Comparison of ENCODE assay signal across 18 mouse cellular contexts in the genomic region with DNA sequence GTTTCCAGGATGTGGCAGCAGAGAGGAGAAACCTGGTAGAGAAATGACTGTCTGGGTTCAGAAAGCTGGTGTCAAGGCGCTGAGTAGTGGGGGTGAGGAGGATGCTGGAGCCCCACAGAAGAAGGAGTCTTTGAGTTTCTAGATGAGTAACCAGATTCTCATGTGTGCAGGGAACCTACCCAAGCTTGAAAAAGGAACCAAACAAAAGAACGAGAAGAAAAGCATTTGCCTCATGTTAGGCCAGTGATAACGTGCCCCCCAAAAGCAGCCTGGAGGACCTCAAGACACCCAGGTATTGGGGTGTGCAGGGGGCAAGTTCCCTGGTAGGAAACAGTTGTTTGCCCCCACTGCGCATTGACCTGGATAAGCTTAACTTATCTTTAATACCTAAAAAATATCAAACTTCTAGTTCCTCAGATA. TPM values are rescaled to one million over a fixed set of nuclear protein-coding genes. Genes with fewer than 3 reads are reported as not detected.
A peak's percentile ranks its signal among the peaks of the same experiment; 100 is the strongest.
DNase-seq lines count a peak whose midpoint lies in the region; ATAC-seq and TF ChIP-seq lines count a peak whose summit lies in the region.
"Had no signal": no experiment of that assay in that cellular context is flagged by ENCODE, and none has a peak within 500 bp of the region (broad histone marks: within the 10 kb centered on the region; RNA-seq: fewer than 3 reads in every experiment).

No protein-coding gene starts in this region.

- H3K9me3 ChIP-seq in forebrain, embryonic 11.5 days (ENCODE audit: control insufficient read depth, low read length): no peaks in the 10 kb centered on the region
- no peaks in the 10 kb centered on the region for H3K9me3 ChIP-seq in forebrain, postnatal 0 days (ENCODE audit: low read length)
- no peaks in the 10 kb centered on the region for H3K9me3 ChIP-seq in midbrain, embryonic 13.5 days
- H3K9me3 ChIP-seq in midbrain, embryonic 16.5 days (replicated peaks; ENCODE audit: control insufficient read depth, low read length, poor library complexity, severe bottlenecking): no peaks in the 10 kb centered on the region
- H3K9me3 ChIP-seq in CH12.LX (replicated peaks; ENCODE audit: low read length): no peaks in the 10 kb centered on the region
- H3K9me3 ChIP-seq: limb, embryonic 15.5 days; neural tube, embryonic 12.5 days had no signal

- H3K4me2 ChIP-seq in forebrain, embryonic 11.5 days (ENCODE audit: low read depth, low read length, severe bottlenecking): 0 out of 2 replicates have a peak overlapping the region, but pooled peaks have one; percentile 5
- no peak overlapping the region for H3K4me2 ChIP-seq in forebrain, postnatal 0 days (ENCODE audit: low read depth)
- no peak overlapping the region for H3K4me2 ChIP-seq in midbrain, embryonic 13.5 days (replicated peaks)
- no peak overlapping the region for H3K4me2 ChIP-seq in midbrain, embryonic 16.5 days (ENCODE audit: low read length)
- H3K4me2 ChIP-seq in CH12.LX (ENCODE audit: insufficient read depth, low read depth, poor library complexity, severe bottlenecking): 0 out of 2 replicates have a peak overlapping the region, but pooled peaks have one; percentile 50
- H3K4me2 ChIP-seq: limb, embryonic 15.5 days; neural tube, embryonic 12.5 days had no signal

- peaks cover 8% of the 10 kb centered on the region for H3K4me1 ChIP-seq in forebrain, embryonic 11.5 days (replicated peaks; ENCODE audit: control insufficient read depth, insufficient read depth, low read length)
- H3K4me1 ChIP-seq in forebrain, postnatal 0 days (ENCODE audit: insufficient read depth): no peaks in the 10 kb centered on the region
- H3K4me1 ChIP-seq in midbrain, embryonic 13.5 days (replicated peaks): peaks cover 17% of the 10 kb centered on the region
- H3K4me1 ChIP-seq in midbrain, embryonic 16.5 days (ENCODE audit: control insufficient read depth, insufficient read depth, low read length): peaks cover 6% of the 10 kb centered on the region; the same call in 1 of the 2 replicates
- peaks cover 18 to 57% of the 10 kb centered on the region in 2 experiments for H3K4me1 ChIP-seq in CH12.LX (ENCODE audit: control insufficient read depth in 1 of 2, insufficient read depth in 2 of 2)
- H3K4me1 ChIP-seq: limb, embryonic 15.5 days had no signal

- H3K36me3 ChIP-seq in forebrain, embryonic 11.5 days (ENCODE audit: control insufficient read depth, insufficient read depth, low read length): no peaks in the 10 kb centered on the region
- H3K36me3 ChIP-seq in forebrain, postnatal 0 days (ENCODE audit: insufficient read depth): no peaks in the 10 kb centered on the region
- H3K36me3 ChIP-seq in midbrain, embryonic 13.5 days: no peaks in the 10 kb centered on the region
- H3K36me3 ChIP-seq in midbrain, embryonic 16.5 days (ENCODE audit: control insufficient read depth, insufficient read depth, low read length): no peaks in the 10 kb centered on the region
- no peaks in the 10 kb centered on the region for H3K36me3 ChIP-seq in CH12.LX (replicated peaks in 1 of 2; ENCODE audit: control insufficient read depth in 1 of 2, insufficient read depth in 1 of 2, low read length in 1 of 2)
- H3K36me3 ChIP-seq: limb, embryonic 15.5 days; neural tube, embryonic 12.5 days had no signal

- in situ Hi-C loops in CH12.LX (cut with MboI; ENCODE audit: low pct_ligation_motif_present, low pct_unique_long_range_greater_than_20kb, low sequenced_read_pairs): no loop called here

- WGBS in forebrain, embryonic 11.5 days: 33% methylated on average over 4 of the region's 4 CpGs
- WGBS in forebrain, postnatal 0 days: 42% methylated on average over 4 of the region's 4 CpGs
- WGBS in midbrain, embryonic 13.5 days: 39% methylated on average over 4 of the region's 4 CpGs
- WGBS in midbrain, embryonic 16.5 days: 40% methylated on average over 4 of the region's 4 CpGs

- no peak overlapping the region for H3K4me3 ChIP-seq in forebrain, embryonic 11.5 days (ENCODE audit: low read depth, low read length)
- no peak overlapping the region for H3K4me3 ChIP-seq in forebrain, postnatal 0 days (ENCODE audit: low read depth, low read length)
- no peak overlapping the region for H3K4me3 ChIP-seq in midbrain, embryonic 13.5 days (replicated peaks)
- no peak overlapping the region for H3K4me3 ChIP-seq in midbrain, embryonic 16.5 days (ENCODE audit: low read depth, low read length)
- H3K4me3 ChIP-seq in CH12.LX (replicated peaks in 1 of 3; ENCODE audit: low read depth in 2 of 3, low read length in 2 of 3, poor library complexity in 1 of 3): no peak overlapping the region
- H3K4me3 ChIP-seq: limb, embryonic 15.5 days; neural tube, embryonic 12.5 days had no signal

- no peak for ATAC-seq in forebrain, embryonic 11.5 days (replicated peaks; ENCODE audit: low FRiP score)
- no peak for ATAC-seq in forebrain, postnatal 0 days
- ATAC-seq in midbrain, embryonic 13.5 days: no peak
- no peak for ATAC-seq in midbrain, embryonic 16.5 days

- TF ChIP-seq RAD21 in CH12.LX (IDR thresholded peaks at IDR 0.05; ENCODE audit: low read depth, low read length): peak; percentile 28

- no peak for DNase-seq in forebrain, embryonic 11.5 days (ENCODE audit: low spot score)
- DNase-seq in forebrain, postnatal 0 days: no peak
- peak; percentile 96 for DNase-seq in CH12.LX (ENCODE audit: extremely low read depth)
- DNase-seq in induced T-regulatory cell, adult 2 months (ENCODE audit: low read depth): peak; percentile 91
- DNase-seq in kidney, postnatal 14 days: no peak
- DNase-seq in layer of hippocampus, adult 8-10 months (ENCODE audit: low spot score in 2 of 2): no peak
- DNase-seq: adrenal gland, adult 2 months; cerebellum, postnatal 10 days; heart, adult 18-20 months; kidney, adult 18-20 months; kidney, postnatal 4 days; lung, postnatal 10 days; right cerebral cortex, postnatal 25 days; thymus, postnatal 36 days had no signal

- dilution Hi-C loops in CH12.LX (cut with MboI; ENCODE audit: extremely low pct_ligation_motif_present, extremely low pct_unique_long_range_greater_than_20kb, low sequenced_read_pairs): no loop called here

- no peak for TF ChIP-seq POLR2A in CH12.LX (IDR thresholded peaks at IDR 0.05; ENCODE audit: low read depth, low read length)

- H3K9ac ChIP-seq in forebrain, embryonic 11.5 days (ENCODE audit: low read length): no peak overlapping the region
- H3K9ac ChIP-seq in forebrain, postnatal 0 days: no peak overlapping the region
- H3K9ac ChIP-seq in midbrain, embryonic 13.5 days (replicated peaks): no peak overlapping the region
- H3K9ac ChIP-seq in midbrain, embryonic 16.5 days (ENCODE audit: low read depth, low read length): no peak overlapping the region
- H3K9ac ChIP-seq in CH12.LX (ENCODE audit: insufficient read depth, low read depth): no peak overlapping the region
- H3K9ac ChIP-seq: limb, embryonic 15.5 days; neural tube, embryonic 12.5 days had no signal

- TF ChIP-seq CTCF in forebrain, postnatal 0 days (IDR thresholded peaks at IDR 0.05; ENCODE audit: low read depth): no peak; the same call in 1 of the 2 replicates
- peak in 1 of 2 experiments; percentile 36; a peak in 1 of 4 replicates for TF ChIP-seq CTCF in CH12.LX (conservative IDR thresholded peaks at IDR 0.05 in 1 of 2, IDR thresholded peaks at IDR 0.05 in 1 of 2; ENCODE audit: low read depth in 2 of 2, low read length in 2 of 2)

- no peaks in the 10 kb centered on the region for H3K79me2 ChIP-seq in CH12.LX (replicated peaks; ENCODE audit: control insufficient read depth, extremely low read depth, insufficient read depth, poor library complexity, severe bottlenecking)

- H3K27ac ChIP-seq in forebrain, embryonic 11.5 days (ENCODE audit: low read depth, low read length): no peak overlapping the region
- H3K27ac ChIP-seq in forebrain, postnatal 0 days (ENCODE audit: low read depth, low read length): no peak overlapping the region
- peak overlapping the region; percentile 47; the same call in 1 of the 2 replicates for H3K27ac ChIP-seq in midbrain, embryonic 13.5 days
- no peak overlapping the region; the same call in 1 of the 2 replicates for H3K27ac ChIP-seq in midbrain, embryonic 16.5 days (ENCODE audit: low read length)
- peak overlapping the region; percentile 20; the same call in 1 of the 2 replicates for H3K27ac ChIP-seq in CH12.LX (ENCODE audit: insufficient read depth, low read depth)
- H3K27ac ChIP-seq: limb, embryonic 15.5 days; neural tube, embryonic 12.5 days had no signal

- no peaks in the 10 kb centered on the region for H3K27me3 ChIP-seq in forebrain, embryonic 11.5 days (ENCODE audit: control insufficient read depth, insufficient read depth, low read length)
- H3K27me3 ChIP-seq in forebrain, postnatal 0 days (ENCODE audit: insufficient read depth, low read length): no peaks in the 10 kb centered on the region
- no peaks in the 10 kb centered on the region for H3K27me3 ChIP-seq in midbrain, embryonic 13.5 days
- no peaks in the 10 kb centered on the region for H3K27me3 ChIP-seq in midbrain, embryonic 16.5 days (ENCODE audit: control insufficient read depth, insufficient read depth, low read depth, low read length)
- H3K27me3 ChIP-seq in CH12.LX (replicated peaks): no peaks in the 10 kb centered on the region
- H3K27me3 ChIP-seq: limb, embryonic 15.5 days; neural tube, embryonic 12.5 days had no signal

- TF ChIP-seq EP300 in CH12.LX (IDR thresholded peaks at IDR 0.05; ENCODE audit: low read length): peak; percentile 100

TF ChIP-seq in CH12.LX, 34 proteins besides CTCF, POLR2A, EP300 and RAD21 (continues in another document):
- TF ChIP-seq ZNF384 (IDR thresholded peaks at IDR 0.05; ENCODE audit: low read depth, low read length): peak; percentile 66
- peak; percentile 95 for TF ChIP-seq MEF2A (IDR thresholded peaks at IDR 0.05; ENCODE audit: borderline replicate concordance, low read depth, low read length)
- TF ChIP-seq NRF1 (IDR thresholded peaks at IDR 0.05; ENCODE audit: low read depth, low read length): 0 out of 2 replicates have a peak, but pooled peaks have one; percentile 12
- peak; percentile 51 for TF ChIP-seq HCFC1 (IDR thresholded peaks at IDR 0.05; ENCODE audit: low read depth, low read length)
- peak; percentile 93 for TF ChIP-seq MAFK (IDR thresholded peaks at IDR 0.05; ENCODE audit: insufficient replicate concordance, low read length)
- TF ChIP-seq SMC3 (IDR thresholded peaks at IDR 0.05; ENCODE audit: low read depth, low read length): peak; percentile 49
- no peak for TF ChIP-seq POLR2AphosphoS2 (IDR thresholded peaks at IDR 0.05; ENCODE audit: low read depth, low read length)
- peak; percentile 76 for TF ChIP-seq MXI1 (IDR thresholded peaks at IDR 0.05; ENCODE audit: low read depth, low read length)

RNA-seq across cellular contexts. Expression of a gene that starts 17.3 kb away (rescaled TPM):
- 17.4 and 20.3 TPM in 2 replicates for polyA plus RNA-seq in forebrain, embryonic 11.5 days (2014; fragmentation: Nextera tagmentation; extraction: Ambion mirVana)
- total RNA-seq in forebrain, postnatal 0 days (2014; rRNA removed): 7.8 and 16.2 TPM in 2 replicates
- polyA plus RNA-seq in forebrain, postnatal 0 days (2015; fragmentation: Nextera tagmentation; extraction: Ambion mirVana): 1.1 and 1.8 TPM in 2 replicates
- 6.8 and 8.7 TPM in 2 replicates for polyA plus RNA-seq in midbrain, embryonic 13.5 days (2015; fragmentation: Nextera tagmentation; extraction: Ambion mirVana)
- polyA plus RNA-seq in midbrain, embryonic 16.5 days (2015; fragmentation: Nextera tagmentation; extraction: Ambion mirVana): 3.6 and 3.9 TPM in 2 replicates
- 0.04 TPM in 2 replicates for total RNA-seq in CH12.LX (2012; rRNA removed)
- total RNA-seq in CH12.LX (2014; rRNA removed): not detected in 2 replicates
- not detected in 2 replicates for polyA plus RNA-seq in CH12.LX (2012; ENCODE audit: insufficient read length, low read depth)
- total RNA-seq in layer of hippocampus, adult 8-10 months (2022): 10 to 100 TPM; 11.7 to 14.1 (median 12.9) TPM

Comparison
In these comparisons a context has a peak if more than half of its experiments do, and no peak if none do; other contexts are left out.
1. H3K27ac ChIP-seq: peak in midbrain, embryonic 13.5 days (single experiment) and CH12.LX (single experiment); none in forebrain, embryonic 11.5 days (single experiment), forebrain, postnatal 0 days (single experiment) and midbrain, embryonic 16.5 days (single experiment).
2. H3K4me2 ChIP-seq: peak in forebrain, embryonic 11.5 days (single experiment) and CH12.LX (single experiment); none in forebrain, postnatal 0 days (single experiment), midbrain, embryonic 13.5 days (single experiment) and midbrain, embryonic 16.5 days (single experiment).
3. DNase-seq: peak in CH12.LX (single experiment) and induced T-regulatory cell, adult 2 months (single experiment); none in forebrain, embryonic 11.5 days (single experiment), forebrain, postnatal 0 days (single experiment), kidney, postnatal 14 days (single experiment) and layer of hippocampus, adult 8-10 months (0 of 2).